Mouse (Mus musculus): ENCODE measurements around the gene Cd200r2.
"Not testable (repeated sequence)": the region's sequence is repeated elsewhere in the genome, so short reads cannot be mapped to it uniquely, and the experiment has no call there.

Cd200r2 gene

GRCm38 (mm10) chr16:44866797-44867196 is at the start of gene Cd200r2:
Gene Cd200r2, plus strand, starts transcription at chr16:44867097.
- no peak for DNase-seq (ENCODE audit: low spot score)

- no peak for DNase-seq (ENCODE audit: low spot score)
Observed at GRCm38 (mm10) chr16:44818010-44818409, 48.9 kb upstream of the Cd200r2 start.

GRCm38 (mm10) chr16:44820545-44820944 is 46.4 kb upstream of the Cd200r2 start:
- no peak for DNase-seq (ENCODE audit: low spot score)

GRCm38 (mm10) chr16:44832286-44832685 is 34.6 kb upstream of the Cd200r2 start:
- DNase-seq (ENCODE audit: low spot score), result no peak

GRCm38 (mm10) chr16:44833189-44833588 is 33.7 kb upstream of the Cd200r2 start:
- not testable (repeated sequence) for DNase-seq (ENCODE audit: low spot score)

- DNase-seq (ENCODE audit: low spot score), result no peak
Observed at GRCm38 (mm10) chr16:44875178-44875577, 8.3 kb downstream of the Cd200r2 start.

- DNase-seq (ENCODE audit: low spot score), result no peak
Observed at GRCm38 (mm10) chr16:44876625-44877024, 9.7 kb downstream of the Cd200r2 start.

GRCm38 (mm10) chr16:44877595-44877994 is 10.7 kb downstream of the Cd200r2 start:
- no peak for DNase-seq (ENCODE audit: low spot score)

- no peak for DNase-seq (ENCODE audit: low spot score)
Observed at GRCm38 (mm10) chr16:44890814-44891213, 23.9 kb downstream of the Cd200r2 start.

- DNase-seq (ENCODE audit: low spot score), result no peak
Observed at GRCm38 (mm10) chr16:44932016-44932415, 65.1 kb downstream of the Cd200r2 start.

GRCm38 (mm10) chr16:44943468-44943867 is 76.6 kb downstream of the Cd200r2 start, which contains the start of gene Cd200r3:
Gene Cd200r3, plus strand, starts transcription at chr16:44943678.
- DNase-seq (ENCODE audit: low spot score), result no peak

- DNase-seq (ENCODE audit: low spot score), result no peak
Observed at GRCm38 (mm10) chr16:44951360-44952114, 84.6 kb downstream of the Cd200r2 start.

- DNase-seq (ENCODE audit: low spot score), result no peak
Observed at GRCm38 (mm10) chr16:44962296-44962695, 95.4 kb downstream of the Cd200r2 start.

- DNase-seq (ENCODE audit: low spot score), result no peak
Observed at GRCm38 (mm10) chr16:44962777-44963176, 95.9 kb downstream of the Cd200r2 start.

GRCm38 (mm10) chr16:44964526-44965374 is 97.9 kb downstream of the Cd200r2 start:
- DNase-seq (ENCODE audit: low spot score), result no peak

GRCm38 (mm10) chr16:44965428-44965827 is 98.5 kb downstream of the Cd200r2 start:
- DNase-seq (ENCODE audit: low spot score), result no peak
